Mouse (Mus musculus): ENCODE measurements at regions not wholly inside any gene's neighbourhood (a gene's known extent, or its start where the extent isn't known, plus 50 kb on each side); places are given as distances from the start of the nearest gene placed in this dataset.

- peak; percentile 48 for DNase-seq (ENCODE audit: low spot score)
- Histone ChIP-seq H3K4me3 (ENCODE audit: low read depth, low read length) (no peak overlapping the region), H3K4me2 (replicated peaks; ENCODE audit: low read depth, low read length) (no peak overlapping the region), H3K9me3 (ENCODE audit: control insufficient read depth, low read length) (no peaks in the 10 kb centered on the region), H3K27me3 (ENCODE audit: control insufficient read depth, insufficient read depth, low read length) (no peaks in the 10 kb centered on the region), H3K27ac (ENCODE audit: low read depth, low read length) (peak overlapping the region; percentile 59; the same call in 1 of the 2 replicates), H3K9ac (ENCODE audit: low read depth, low read length) (no peak overlapping the region), H3K36me3 (ENCODE audit: control insufficient read depth, insufficient read depth, low read length) (no peaks in the 10 kb centered on the region), H3K4me1 (replicated peaks; ENCODE audit: control insufficient read depth, insufficient read depth, low read length) (no peaks in the 10 kb centered on the region)
- peak; percentile 93 for ATAC-seq (ENCODE audit: low FRiP score)
- 45% methylated on average over 9 of the region's 9 CpGs for WGBS
Observed at GRCm38 (mm10) chr17:9848559-9849357, 179.2 kb upstream of the Pabpc6 start.

DNA sequence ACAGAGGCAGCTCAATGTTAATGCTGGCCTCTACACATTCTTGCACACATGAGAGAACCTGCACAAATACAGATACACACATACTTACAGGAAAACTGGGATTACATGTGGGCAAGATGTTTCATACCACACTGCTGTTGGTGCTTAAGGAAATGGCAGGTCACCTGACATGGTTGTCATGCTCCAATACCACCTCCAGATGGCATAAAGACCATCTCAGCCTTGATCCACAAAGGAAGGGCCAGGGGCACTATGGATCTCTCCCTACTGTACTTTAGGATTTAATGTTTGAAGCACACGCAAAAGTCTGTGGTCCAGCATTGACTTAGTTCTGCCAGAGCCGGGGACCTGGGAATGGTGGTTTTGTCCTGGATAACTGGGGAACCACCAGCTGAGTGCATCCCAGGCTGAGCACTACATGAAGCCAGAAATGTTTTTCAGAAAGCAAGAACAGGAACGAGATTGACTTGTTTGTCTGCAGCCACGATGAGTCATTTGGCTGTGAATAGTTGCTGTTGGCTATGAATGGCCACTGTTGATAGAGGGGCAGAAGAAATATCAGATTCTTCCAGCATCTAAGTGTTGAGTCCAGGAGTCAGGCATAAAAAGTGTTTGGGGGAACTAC, 176.0 kb upstream of the Pabpc6 start:
- ATAC-seq (ENCODE audit: low FRiP score) (no peak), DNase-seq (ENCODE audit: low spot score) (no peak)
- Histone ChIP-seq H3K27me3 (ENCODE audit: control insufficient read depth, insufficient read depth, low read length) (no peaks in the 10 kb centered on the region), H3K4me2 (replicated peaks; ENCODE audit: low read depth, low read length) (no peak overlapping the region), H3K9ac (ENCODE audit: low read depth, low read length) (no peak overlapping the region), H3K36me3 (ENCODE audit: control insufficient read depth, insufficient read depth, low read length) (no peaks in the 10 kb centered on the region), H3K4me1 (replicated peaks; ENCODE audit: control insufficient read depth, insufficient read depth, low read length) (no peaks in the 10 kb centered on the region), H3K27ac (ENCODE audit: low read depth, low read length) (no peak overlapping the region), H3K4me3 (ENCODE audit: low read depth, low read length) (no peak overlapping the region), H3K9me3 (ENCODE audit: control insufficient read depth, low read length) (no peaks in the 10 kb centered on the region)
- WGBS, result 82% methylated on average over 4 of the region's 4 CpGs

- no peak overlapping the region for H3K27ac ChIP-seq (ENCODE audit: low read depth, low read length)
- H3K4me3 ChIP-seq (ENCODE audit: low read depth, low read length), result no peak overlapping the region
- no peak overlapping the region for H3K9ac ChIP-seq (ENCODE audit: low read depth, low read length)
- H3K9me3 ChIP-seq (ENCODE audit: control insufficient read depth, low read length), result no peaks in the 10 kb centered on the region
- H3K4me1 ChIP-seq (replicated peaks; ENCODE audit: control insufficient read depth, insufficient read depth, low read length), result no peaks in the 10 kb centered on the region
- no peak for ATAC-seq (ENCODE audit: low FRiP score)
- 86% methylated on average over 2 of the region's 2 CpGs for WGBS
- no peaks in the 10 kb centered on the region for H3K27me3 ChIP-seq (ENCODE audit: control insufficient read depth, insufficient read depth, low read length)
- H3K36me3 ChIP-seq (ENCODE audit: control insufficient read depth, insufficient read depth, low read length), result no peaks in the 10 kb centered on the region
- no peak for DNase-seq (ENCODE audit: low spot score)
- no peak overlapping the region for H3K4me2 ChIP-seq (replicated peaks; ENCODE audit: low read depth, low read length)
Observed at GRCm38 (mm10) chr17:9841103-9841502, 171.6 kb upstream of the Pabpc6 start.

- Histone ChIP-seq H3K9me3 (ENCODE audit: control insufficient read depth, low read length) (no peaks in the 10 kb centered on the region), H3K4me1 (replicated peaks; ENCODE audit: control insufficient read depth, insufficient read depth, low read length) (no peaks in the 10 kb centered on the region), H3K27me3 (ENCODE audit: control insufficient read depth, insufficient read depth, low read length) (no peaks in the 10 kb centered on the region), H3K27ac (ENCODE audit: low read depth, low read length) (no peak overlapping the region), H3K36me3 (ENCODE audit: control insufficient read depth, insufficient read depth, low read length) (no peaks in the 10 kb centered on the region), H3K4me3 (ENCODE audit: low read depth, low read length) (no peak overlapping the region), H3K9ac (ENCODE audit: low read depth, low read length) (no peak overlapping the region), H3K4me2 (replicated peaks; ENCODE audit: low read depth, low read length) (no peak overlapping the region)
- ATAC-seq (ENCODE audit: low FRiP score) (no peak), DNase-seq (ENCODE audit: low spot score) (no peak)
- 82% methylated on average over 7 of the region's 7 CpGs for WGBS
Observed at GRCm38 (mm10) chr17:9839256-9839655, 169.7 kb upstream of the Pabpc6 start.

- Histone ChIP-seq H3K27ac (ENCODE audit: low read depth, low read length) (no peak overlapping the region), H3K4me3 (ENCODE audit: low read depth, low read length) (no peak overlapping the region), H3K27me3 (ENCODE audit: control insufficient read depth, insufficient read depth, low read length) (no peaks in the 10 kb centered on the region), H3K9ac (ENCODE audit: low read depth, low read length) (no peak overlapping the region), H3K4me2 (replicated peaks; ENCODE audit: low read depth, low read length) (no peak overlapping the region), H3K4me1 (replicated peaks; ENCODE audit: control insufficient read depth, insufficient read depth, low read length) (no peaks in the 10 kb centered on the region), H3K36me3 (ENCODE audit: control insufficient read depth, insufficient read depth, low read length) (no peaks in the 10 kb centered on the region), H3K9me3 (ENCODE audit: control insufficient read depth, low read length) (no peaks in the 10 kb centered on the region)
- no peak for ATAC-seq (ENCODE audit: low FRiP score)
- no peak for DNase-seq (ENCODE audit: low spot score)
- WGBS, result 78% methylated on average over 7 of the region's 7 CpGs
Observed at GRCm38 (mm10) chr17:9836995-9837842, 167.7 kb upstream of the Pabpc6 start.

- WGBS, result 93% methylated on average over 5 of the region's 5 CpGs
- DNase-seq (ENCODE audit: low spot score) (no peak), ATAC-seq (ENCODE audit: low FRiP score) (no peak)
- Histone ChIP-seq H3K27ac (ENCODE audit: low read depth, low read length) (no peak overlapping the region), H3K27me3 (ENCODE audit: control insufficient read depth, insufficient read depth, low read length) (no peaks in the 10 kb centered on the region), H3K36me3 (ENCODE audit: control insufficient read depth, insufficient read depth, low read length) (no peaks in the 10 kb centered on the region), H3K4me2 (replicated peaks; ENCODE audit: low read depth, low read length) (no peak overlapping the region), H3K4me1 (replicated peaks; ENCODE audit: control insufficient read depth, insufficient read depth, low read length) (no peaks in the 10 kb centered on the region), H3K9ac (ENCODE audit: low read depth, low read length) (no peak overlapping the region), H3K9me3 (ENCODE audit: control insufficient read depth, low read length) (no peaks in the 10 kb centered on the region), H3K4me3 (ENCODE audit: low read depth, low read length) (no peak overlapping the region)
Observed at GRCm38 (mm10) chr17:9829895-9830294, 160.4 kb upstream of the Pabpc6 start.

- no peak for DNase-seq (ENCODE audit: low spot score)
- no peaks in the 10 kb centered on the region for H3K27me3 ChIP-seq (ENCODE audit: control insufficient read depth, insufficient read depth, low read length)
- H3K9me3 ChIP-seq (ENCODE audit: control insufficient read depth, low read length), result no peaks in the 10 kb centered on the region
- H3K4me1 ChIP-seq (replicated peaks; ENCODE audit: control insufficient read depth, insufficient read depth, low read length), result no peaks in the 10 kb centered on the region
- no peaks in the 10 kb centered on the region for H3K36me3 ChIP-seq (ENCODE audit: control insufficient read depth, insufficient read depth, low read length)
- ATAC-seq (ENCODE audit: low FRiP score), result no peak
- 92% methylated on average over 4 of the region's 4 CpGs for WGBS
- no peak overlapping the region for H3K4me3 ChIP-seq (ENCODE audit: low read depth, low read length)
- H3K4me2 ChIP-seq (replicated peaks; ENCODE audit: low read depth, low read length), result no peak overlapping the region
- no peak overlapping the region for H3K27ac ChIP-seq (ENCODE audit: low read depth, low read length)
- H3K9ac ChIP-seq (ENCODE audit: low read depth, low read length), result no peak overlapping the region
Observed at GRCm38 (mm10) chr17:9821358-9821757, 151.8 kb upstream of the Pabpc6 start.

- H3K4me2 ChIP-seq (replicated peaks; ENCODE audit: low read depth, low read length), result no peak overlapping the region
- DNase-seq (ENCODE audit: low spot score), result no peak
- no peak for ATAC-seq (ENCODE audit: low FRiP score)
- no peaks in the 10 kb centered on the region for H3K36me3 ChIP-seq (ENCODE audit: control insufficient read depth, insufficient read depth, low read length)
- H3K27me3 ChIP-seq (ENCODE audit: control insufficient read depth, insufficient read depth, low read length), result no peaks in the 10 kb centered on the region
- H3K4me3 ChIP-seq (ENCODE audit: low read depth, low read length), result no peak overlapping the region
- H3K9me3 ChIP-seq (ENCODE audit: control insufficient read depth, low read length), result no peaks in the 10 kb centered on the region
- no peaks in the 10 kb centered on the region for H3K4me1 ChIP-seq (replicated peaks; ENCODE audit: control insufficient read depth, insufficient read depth, low read length)
- no peak overlapping the region for H3K27ac ChIP-seq (ENCODE audit: low read depth, low read length)
- no peak overlapping the region for H3K9ac ChIP-seq (ENCODE audit: low read depth, low read length)
Observed at GRCm38 (mm10) chr17:9817056-9817455, 147.5 kb upstream of the Pabpc6 start.
